Mouse (Mus musculus) liver, adult 2 months (tissue): ENCODE results near the gene Fdxacb1. TPM values are rescaled to one million over a fixed set of nuclear protein-coding genes. Genes with fewer than 3 reads are reported as not detected.

ENCODE experiments used
- DNase-seq: peaks from one replicate; pipeline ENCODE4 v3.0.0-alpha.2; 2011; ENCODE audit warnings: low read depth, low spot score; ENCODE audit errors: extremely low read depth
- H3K27ac ChIP-seq: fragments of 200-500 bp; replicated peaks from 2 replicates; pipeline ENCODE4 v1.5.1; 2012; ENCODE audit warnings: low read depth, mild to moderate bottlenecking, control low read depth, inconsistent platforms, low read length; ENCODE audit not compliant: insufficient read depth
- H3K27me3 ChIP-seq: fragments of 200-500 bp; 2 replicates; pipeline ENCODE4 v1.6.1; 2012; ENCODE audit warnings: mild to moderate bottlenecking, moderate library complexity, low read length, inconsistent platforms; ENCODE audit not compliant: control insufficient read depth, insufficient read depth
- H3K36me3 ChIP-seq: fragments of 200-500 bp; 2 replicates; pipeline ENCODE4 v1.6.1; 2012; ENCODE audit warnings: low read length, inconsistent platforms; ENCODE audit not compliant: control insufficient read depth, insufficient read depth
- H3K4me1 ChIP-seq: fragments of 200-500 bp; 2 replicates; pipeline ENCODE4 v1.6.1; 2011; ENCODE audit warnings: low read length; ENCODE audit not compliant: control insufficient read depth, insufficient read depth
- H3K4me3 ChIP-seq: fragments of 200-500 bp; 2 replicates; pipeline ENCODE4 v1.5.1; 2011; ENCODE audit warnings: low read depth, mild to moderate bottlenecking, control low read depth, low read length, moderate library complexity; ENCODE audit not compliant: insufficient read depth
- H3K79me2 ChIP-seq: fragments of 200-500 bp; 2 replicates; pipeline ENCODE4 v1.6.1; 2012; ENCODE audit warnings: inconsistent platforms, mild to moderate bottlenecking, low read length, moderate library complexity; ENCODE audit not compliant: control insufficient read depth, insufficient read depth
- H3K9ac ChIP-seq: fragments of 200-500 bp; 2 replicates; pipeline ENCODE4 v1.6.1; 2012; ENCODE audit warnings: low read depth, mild to moderate bottlenecking, control low read depth, inconsistent platforms, low read length
- CTCF ChIP-seq: fragments of 200-500 bp; IDR thresholded peaks from 2 replicates; pipeline ENCODE4 v1.5.1; 2011; ENCODE audit warnings: low read depth, low read length, control low read depth
- POLR2A ChIP-seq: fragments of 200-500 bp; IDR thresholded peaks from 2 replicates; pipeline ENCODE4 v1.6.1; 2011; ENCODE audit warnings: low read length, control low read depth; ENCODE audit not compliant: insufficient read depth; ENCODE audit errors: extremely low read depth
- WGBS: fragments of 180-500 bp; shearing (Covaris S2); methylation state at CpG from one replicate; pipeline ENCODE4 v1.1.7; 2018; 5-methylcytosine and 5-hydroxymethylcytosine counted together
- polyA plus RNA-seq: library from polyadenylated mRNA; depleted of rRNA; stranded (reverse); fragments of >200 nt; gene quantifications from 2 replicates; pipeline ENCODE4 v1.2.3, GENCODE M21; 2012
- total RNA-seq: library from RNA; depleted of rRNA; stranded (reverse); fragments of >200 nt; gene quantifications from 2 replicates; pipeline ENCODE4 v1.2.3, GENCODE M21; 2014

The Fdxacb1 gene
- total and polyA plus RNA-seq, 2 experiments: 2.6 to 4.7 TPM

DNA sequence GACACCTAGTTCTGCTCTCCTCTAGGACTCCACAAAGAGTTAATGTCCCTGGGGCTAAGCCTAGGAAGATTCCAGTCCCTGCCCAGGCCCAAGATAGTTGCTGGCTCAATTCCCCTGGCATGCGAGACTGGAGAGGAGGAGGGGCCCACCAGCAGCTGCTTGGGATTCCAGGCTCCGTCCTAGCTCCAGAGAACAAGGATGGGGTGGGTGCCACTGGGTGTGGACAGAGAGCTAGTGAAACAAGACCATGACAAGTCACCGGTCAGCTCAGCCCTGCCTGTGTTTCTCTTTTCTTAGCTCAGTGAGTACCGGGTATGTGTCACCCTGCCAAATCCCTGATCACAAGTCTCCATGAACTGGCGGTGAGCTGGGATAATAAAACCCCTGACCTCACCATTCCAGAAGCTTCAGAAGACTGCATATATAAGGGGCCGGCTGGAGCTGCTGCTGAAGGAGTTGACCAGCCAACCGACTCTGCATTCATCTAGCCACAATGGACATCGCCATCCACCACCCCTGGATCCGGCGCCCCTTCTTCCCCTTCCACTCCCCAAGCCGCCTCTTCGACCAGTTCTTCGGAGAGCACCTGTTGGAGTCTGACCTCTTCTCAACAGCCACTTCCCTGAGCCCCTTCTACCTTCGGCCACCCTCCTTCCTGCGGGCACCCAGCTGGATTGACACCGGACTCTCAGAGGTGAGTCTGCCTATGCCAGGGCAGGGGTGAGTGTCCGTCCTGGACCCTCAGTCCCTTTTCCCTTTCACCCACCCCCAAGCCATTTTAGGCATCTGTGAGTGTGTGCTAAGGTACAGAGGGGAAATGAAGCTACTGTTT lies 15.0 kb upstream of the Fdxacb1 start:
- Histone ChIP-seq H3K4me3 (peak overlapping the region; percentile 44), H3K36me3 (no peaks in the 10 kb centered on the region), H3K9ac (peak overlapping the region; percentile 12), H3K4me1 (no peaks in the 10 kb centered on the region), H3K79me2 (no peaks in the 10 kb centered on the region), H3K27ac (no peak overlapping the region; the same call in 1 of the 2 replicates), H3K27me3 (no peaks in the 10 kb centered on the region)
- peak; percentile 25 for DNase-seq
- WGBS: 82% methylated on average over 17 of the region's 17 CpGs
- TF ChIP-seq CTCF (no peak), POLR2A (no peak)

DNA sequence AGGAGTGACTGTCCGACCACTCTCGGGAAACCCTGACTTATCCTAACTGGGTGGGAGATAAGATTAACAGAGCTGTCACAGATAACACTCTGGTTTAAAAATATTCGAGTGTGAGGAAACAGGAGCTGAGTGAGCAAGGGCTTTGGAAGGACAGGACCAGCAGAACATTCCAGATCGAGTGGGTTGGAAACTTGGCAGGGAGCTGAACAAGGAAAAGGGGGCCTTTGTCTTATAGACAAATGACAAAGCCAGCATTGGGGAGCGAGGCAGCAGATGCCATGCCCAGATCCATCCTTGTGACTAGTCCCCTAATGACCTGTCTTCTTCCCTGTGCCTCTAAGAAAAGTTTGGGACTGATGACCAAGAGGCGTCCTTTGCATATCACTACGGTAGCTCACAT lies 14.1 kb upstream of the Fdxacb1 start:
- H3K27ac ChIP-seq: no peak overlapping the region
- no peak overlapping the region for H3K9ac ChIP-seq
- no peaks in the 10 kb centered on the region for H3K4me1 ChIP-seq
- no peaks in the 10 kb centered on the region for H3K36me3 ChIP-seq
- H3K27me3 ChIP-seq: no peaks in the 10 kb centered on the region
- DNase-seq: no peak
- H3K79me2 ChIP-seq: no peaks in the 10 kb centered on the region
- WGBS: 58% methylated on average over 7 of the region's 7 CpGs
- TF ChIP-seq POLR2A (no peak), CTCF (no peak)
- 0 out of 2 replicates have a peak overlapping the region, but pooled peaks have one; percentile 16 for H3K4me3 ChIP-seq

DNA sequence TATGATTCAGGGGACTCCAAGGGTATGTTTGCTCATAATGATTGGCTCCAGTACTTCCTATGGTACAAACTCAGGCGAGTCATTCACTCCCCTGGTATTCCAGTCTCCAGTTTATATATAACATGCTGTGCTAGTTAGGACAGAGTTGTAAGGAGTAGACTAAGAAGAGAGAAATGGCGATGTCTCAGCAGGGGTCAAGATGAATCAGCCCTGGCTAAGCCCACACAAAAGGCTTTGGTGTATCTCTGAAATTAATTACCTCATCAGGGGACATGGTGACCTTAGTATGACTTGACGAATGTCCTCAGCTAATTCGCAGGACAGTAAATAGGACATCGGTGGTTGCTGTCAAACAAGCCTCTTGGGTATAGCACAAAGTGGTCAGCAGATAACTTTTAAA lies 11.3 kb upstream of the Fdxacb1 start:
- WGBS: 77% methylated on average over 5 of the region's 5 CpGs

DNA sequence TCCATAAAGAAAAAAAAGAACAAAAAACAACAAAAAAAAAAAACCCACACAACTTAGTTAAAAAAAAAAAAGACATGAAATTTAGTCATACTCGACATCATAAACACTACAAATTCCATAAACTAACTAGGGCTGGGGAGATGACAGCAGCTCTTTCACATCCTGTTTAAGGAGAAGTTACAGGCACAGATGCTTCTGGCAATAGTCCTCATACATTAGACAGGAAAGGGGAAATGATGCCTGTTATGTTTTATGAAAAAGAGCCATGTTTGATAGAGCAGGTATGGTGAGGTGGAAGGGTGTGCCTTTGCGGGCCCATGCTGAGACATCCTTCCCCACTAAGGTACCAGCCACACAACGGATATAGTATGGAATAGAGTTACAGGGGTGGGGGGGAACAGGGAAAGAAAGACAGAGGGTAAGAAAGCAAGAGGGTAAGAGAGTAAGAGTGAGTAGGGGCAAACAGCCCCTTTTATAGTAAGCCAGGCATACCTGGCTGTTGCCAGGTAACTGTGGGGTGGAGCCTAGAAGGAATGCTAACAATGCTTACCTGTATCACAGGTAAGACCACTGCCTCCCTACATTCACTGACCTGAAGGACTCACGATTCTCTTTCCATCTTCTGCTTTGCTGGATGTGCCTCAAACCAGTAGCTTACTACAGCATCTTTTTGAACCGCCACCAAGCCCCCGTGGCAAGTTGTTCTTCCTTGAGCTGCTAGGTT lies 6.4 kb upstream of the Fdxacb1 start:
- Histone ChIP-seq H3K4me1 (no peaks in the 10 kb centered on the region), H3K4me3 (no peak overlapping the region), H3K27ac (no peak overlapping the region), H3K27me3 (no peaks in the 10 kb centered on the region), H3K36me3 (peaks cover 13% of the 10 kb centered on the region), H3K79me2 (no peaks in the 10 kb centered on the region), H3K9ac (no peak overlapping the region)
- 70% methylated on average over 6 of the region's 6 CpGs for WGBS
- no peak for DNase-seq
- TF ChIP-seq CTCF: no peak

More for the DNA sequence above, 11.3 kb upstream of the Fdxacb1 start:
- no peak for DNase-seq
- Histone ChIP-seq H3K27ac (no peak overlapping the region), H3K27me3 (no peaks in the 10 kb centered on the region), H3K4me3 (no peak overlapping the region), H3K79me2 (no peaks in the 10 kb centered on the region), H3K9ac (no peak overlapping the region), H3K4me1 (no peaks in the 10 kb centered on the region), H3K36me3 (no peaks in the 10 kb centered on the region)
- TF ChIP-seq POLR2A: no peak
- TF ChIP-seq CTCF: no peak

DNA sequence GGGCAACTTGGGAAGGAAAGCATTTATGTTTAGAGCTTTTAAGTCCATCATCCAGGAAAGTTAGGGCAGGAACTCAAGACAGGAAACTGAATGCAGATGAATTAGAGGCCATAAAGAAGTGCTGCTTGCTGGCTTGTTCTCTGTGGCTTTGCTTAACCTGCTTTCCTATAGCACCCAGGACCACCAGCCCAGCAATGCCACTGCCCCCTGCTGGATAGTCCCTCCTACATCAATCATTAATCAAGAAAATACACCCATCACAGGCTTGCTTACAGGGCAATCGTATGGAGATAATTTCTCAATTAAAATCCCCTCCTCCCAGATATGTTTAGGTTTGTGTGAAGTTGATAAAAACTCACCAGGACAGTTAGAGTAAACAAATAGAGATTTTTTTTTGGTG lies 4.7 kb upstream of the Fdxacb1 start:
- DNase-seq: no peak
- 75% methylated on average over 1 of the region's 1 CpGs for whole genome bisulfite sequencing
- H3K4me3 ChIP-seq: no peak overlapping the region

More for the DNA sequence above, 4.7 kb upstream of the Fdxacb1 start:
- peaks cover 13% of the 10 kb centered on the region for H3K36me3 ChIP-seq
- no peaks in the 10 kb centered on the region for H3K27me3 ChIP-seq
- TF ChIP-seq POLR2A (no peak), CTCF (peak; percentile 54)
- H3K27ac ChIP-seq: no peak overlapping the region
- no peaks in the 10 kb centered on the region; the same call in 1 of the 2 replicates for H3K4me1 ChIP-seq
- H3K9ac ChIP-seq: no peak overlapping the region
- H3K79me2 ChIP-seq: no peaks in the 10 kb centered on the region
